Mouse (Mus musculus) CH12.LX (cell line): Measurements from ENCODE around the gene Scube3. TPM values are rescaled to one million over a fixed set of nuclear protein-coding genes. Genes with fewer than 3 reads are reported as not detected.

Source experiments
- DNase-seq: peaks from one replicate; pipeline ENCODE4 v3.0.0-alpha.2; 2013; ENCODE audit errors: extremely low read depth
- H3K27ac ChIP-seq: 2 replicates; pipeline ENCODE4 v1.5.1; 2012; ENCODE audit warnings: low read depth, mild to moderate bottlenecking, control low read depth, moderate library complexity; ENCODE audit not compliant: insufficient read depth
- H3K27me3 ChIP-seq: replicated peaks from 2 replicates; pipeline ENCODE3; 2012; ENCODE audit warnings: inconsistent platforms
- H3K36me3 ChIP-seq, 2 experiments: replicated peaks in 1 of 2; 2 replicates each; pipeline versions ENCODE3 to v1.6.1; 2012; ENCODE audit warnings: inconsistent platforms in 1 of 2, low read length in 1 of 2, mild to moderate bottlenecking in 1 of 2, mixed read lengths in 1 of 2, moderate library complexity in 1 of 2; ENCODE audit not compliant: control insufficient read depth in 1 of 2, insufficient read depth in 1 of 2
- H3K4me1 ChIP-seq, 2 experiments: 2 replicates each; pipeline ENCODE4 v1.6.1; 2012; ENCODE audit warnings: inconsistent platforms in 1 of 2, moderate library complexity in 1 of 2; ENCODE audit not compliant: insufficient read depth in 2 of 2, control insufficient read depth in 1 of 2
- H3K4me2 ChIP-seq: 2 replicates; pipeline ENCODE4 v1.6.1; 2012; ENCODE audit warnings: low read depth, mild to moderate bottlenecking, control low read depth; ENCODE audit not compliant: poor library complexity, insufficient read depth, severe bottlenecking
- H3K4me3 ChIP-seq, 3 experiments: fragments of 150-350 bp in 1 of 3; sonication (generic) in 1 of 3; replicated peaks in 1 of 3; 2 replicates each; pipeline versions ENCODE3 to v1.5.1; 2011 to 2012; ENCODE audit warnings: low read depth in 2 of 3, low read length in 2 of 3, mild to moderate bottlenecking in 2 of 3, moderate library complexity in 2 of 3, control low read depth in 1 of 3, improper control_type of control experiment in 1 of 3, inconsistent platforms in 1 of 3, mixed read lengths in 1 of 3; ENCODE audit not compliant: poor library complexity in 1 of 3
- H3K79me2 ChIP-seq: replicated peaks from 2 replicates; pipeline ENCODE4 v1.6.1; 2012; ENCODE audit warnings: mild to moderate bottlenecking, moderate library complexity; ENCODE audit not compliant: control insufficient read depth, poor library complexity, insufficient read depth, severe bottlenecking; ENCODE audit errors: extremely low read depth
- H3K9ac ChIP-seq: 2 replicates; pipeline ENCODE4 v1.6.1; 2012; ENCODE audit warnings: low read depth, mild to moderate bottlenecking, control low read depth, moderate library complexity; ENCODE audit not compliant: insufficient read depth
- H3K9me3 ChIP-seq: replicated peaks from 2 replicates; pipeline ENCODE3; 2012; ENCODE audit warnings: low read length, inconsistent platforms, mixed read lengths
- BHLHE40 ChIP-seq: IDR thresholded peaks from 2 replicates; pipeline ENCODE4 v1.6.1; 2011; ENCODE audit warnings: mild to moderate bottlenecking, low read depth, low read length, improper control_type of control experiment
- CHD1 ChIP-seq: IDR thresholded peaks from 2 replicates; pipeline ENCODE4 v1.6.1; 2012; ENCODE audit warnings: low read depth, low read length, improper control_type of control experiment, inconsistent platforms
- CHD2 ChIP-seq: IDR thresholded peaks from 2 replicates; pipeline ENCODE4 v1.6.1; 2011; ENCODE audit warnings: low read length, improper control_type of control experiment
- CTCF ChIP-seq, 2 experiments: IDR thresholded peaks in 1 of 2; conservative IDR thresholded peaks in 1 of 2; 2 replicates each; pipeline ENCODE4 v1.5.1; 2011 to 2012; ENCODE audit warnings: low read depth in 2 of 2, low read length in 2 of 2, improper control_type of control experiment in 1 of 2, inconsistent platforms in 1 of 2, mild to moderate bottlenecking in 1 of 2, moderate library complexity in 1 of 2
- E2F4 ChIP-seq: IDR thresholded peaks from 2 replicates; pipeline ENCODE4 v1.6.1; 2011; ENCODE audit warnings: low read depth, low read length, improper control_type of control experiment; ENCODE audit not compliant: insufficient replicate concordance
- ELF1 ChIP-seq: IDR thresholded peaks from 2 replicates; pipeline ENCODE4 v1.6.1; 2014; ENCODE audit warnings: low read depth, mild to moderate bottlenecking, inconsistent platforms, low read length, improper control_type of control experiment
- ETS1 ChIP-seq: conservative IDR thresholded peaks from 2 replicates; pipeline ENCODE4 v1.6.1; 2012; ENCODE audit warnings: low read depth, mild to moderate bottlenecking, inconsistent platforms, low read length, improper control_type of control experiment, moderate library complexity
- GABPA ChIP-seq: IDR thresholded peaks from 2 replicates; pipeline ENCODE4 v1.6.1; 2012; ENCODE audit warnings: low read depth, low read length, improper control_type of control experiment, inconsistent platforms; ENCODE audit not compliant: insufficient replicate concordance
- JUN ChIP-seq: IDR thresholded peaks from 2 replicates; pipeline ENCODE4 v1.6.1; 2011; ENCODE audit warnings: low read depth, mild to moderate bottlenecking, low read length, improper control_type of control experiment, moderate library complexity; ENCODE audit not compliant: insufficient read depth
- MAFK ChIP-seq: IDR thresholded peaks from 2 replicates; pipeline ENCODE4 v1.6.1; 2011; ENCODE audit warnings: low read length, improper control_type of control experiment; ENCODE audit not compliant: insufficient replicate concordance
- MAX ChIP-seq: IDR thresholded peaks from 2 replicates; pipeline ENCODE4 v1.6.1; 2011; ENCODE audit warnings: low read length, improper control_type of control experiment
- PAX5 ChIP-seq: IDR thresholded peaks from 2 replicates; pipeline ENCODE4 v1.6.1; 2012; ENCODE audit warnings: low read length, inconsistent platforms, mixed read lengths
- POLR2AphosphoS2 ChIP-seq: IDR thresholded peaks from 2 replicates; pipeline ENCODE4 v1.6.1; 2011; ENCODE audit warnings: low read depth, low read length, improper control_type of control experiment
- RAD21 ChIP-seq: IDR thresholded peaks from 2 replicates; pipeline ENCODE4 v1.6.1; 2011; ENCODE audit warnings: low read depth, mild to moderate bottlenecking, low read length, improper control_type of control experiment, moderate library complexity
- SMC3 ChIP-seq: IDR thresholded peaks from 2 replicates; pipeline ENCODE4 v1.6.1; 2011; ENCODE audit warnings: low read depth, low read length, improper control_type of control experiment
- TCF12 ChIP-seq: IDR thresholded peaks from 2 replicates; pipeline ENCODE4 v1.6.1; 2014; ENCODE audit warnings: low read depth, mild to moderate bottlenecking, inconsistent platforms, low read length, improper control_type of control experiment
- USF1 ChIP-seq: IDR thresholded peaks from 2 replicates; pipeline ENCODE4 v1.6.1; 2014; ENCODE audit warnings: low read depth, mild to moderate bottlenecking, inconsistent platforms, low read length, improper control_type of control experiment
- ZKSCAN1 ChIP-seq: IDR thresholded peaks from 2 replicates; pipeline ENCODE4 v1.6.1; 2012; ENCODE audit warnings: low read depth, inconsistent platforms, low read length, improper control_type of control experiment, borderline replicate concordance
- dilution Hi-C: fragments of 300-500 bp; cut with MboI; formaldehyde crosslinking; loops from 2 replicates; pipeline ENCODE4 v1.14.3; 2020; ENCODE audit warnings: low sequenced_read_pairs; ENCODE audit not compliant: extremely low pct_unique_long_range_greater_than_20kb, extremely low pct_ligation_motif_present
- in situ Hi-C: fragments of 300-500 bp; cut with MboI; formaldehyde crosslinking; loops from 3 replicates; pipeline ENCODE4 v1.14.3; 2019; ENCODE audit warnings: low sequenced_read_pairs, low pct_ligation_motif_present, low pct_unique_long_range_greater_than_20kb, mixed read lengths
- polyA plus RNA-seq: library from polyadenylated mRNA; unstranded; fragments of >175 nt; gene quantifications from 2 replicates; pipeline ENCODE4 v1.2.1, GENCODE M21; 2012; ENCODE audit warnings: low read depth; ENCODE audit not compliant: insufficient read length
- total RNA-seq, 2 experiments: library from RNA; depleted of rRNA; stranded (reverse); fragments of 300-350 nt in 1 of 2; fragments of >200 nt in 1 of 2; gene quantifications; 2 replicates each; pipeline ENCODE4 v1.2.3; 2012 to 2014

The Scube3 gene
- total and polyA plus RNA-seq, 3 experiments = 0.08 to 0.19 TPM; not detected in 1

DNA sequence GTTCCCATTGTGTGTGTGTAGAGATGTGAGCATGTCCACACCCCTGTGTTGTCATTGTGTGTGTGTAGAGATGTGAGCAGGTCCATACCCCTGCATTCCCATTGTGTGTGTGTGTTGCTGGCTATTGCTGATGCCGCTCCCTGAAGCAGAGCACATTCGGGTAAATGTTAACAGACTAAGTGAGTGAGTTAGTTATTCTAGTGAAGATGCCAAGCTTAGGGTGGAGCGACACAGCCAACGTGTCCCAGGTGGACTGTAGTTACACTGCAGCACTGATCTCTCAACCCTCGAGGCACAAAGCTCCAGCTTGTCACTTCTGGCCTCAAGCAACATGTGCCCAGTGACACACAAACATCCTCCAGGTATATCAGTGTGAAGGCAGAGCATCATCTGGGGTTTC is 46.4 kb downstream of the Scube3 start:
- no peak for DNase-seq
- in situ Hi-C loops = no loop called here
- H3K4me1 ChIP-seq = peaks cover 8 to 39% of the 10 kb centered on the region in 2 experiments
- H3K9ac ChIP-seq = no peak overlapping the region
- TF ChIP-seq GABPA (no peak), ELF1 (no peak), MAX (no peak), RAD21 (no peak), POLR2AphosphoS2 (no peak), PAX5 (no peak), USF1 (no peak), ZKSCAN1 (no peak), MAFK (no peak), TCF12 (no peak), SMC3 (no peak)
- dilution Hi-C loops = no loop called here
- peaks cover 8% of the 10 kb centered on the region for H3K9me3 ChIP-seq
- no peaks in the 10 kb centered on the region for H3K27me3 ChIP-seq
- H3K4me3 ChIP-seq = no peak overlapping the region
- no peak overlapping the region for H3K27ac ChIP-seq
- no peak overlapping the region for H3K4me2 ChIP-seq
- H3K36me3 ChIP-seq = peaks cover 9 to 41% of the 10 kb centered on the region in 2 experiments
- H3K79me2 ChIP-seq = no peaks in the 10 kb centered on the region

DNA sequence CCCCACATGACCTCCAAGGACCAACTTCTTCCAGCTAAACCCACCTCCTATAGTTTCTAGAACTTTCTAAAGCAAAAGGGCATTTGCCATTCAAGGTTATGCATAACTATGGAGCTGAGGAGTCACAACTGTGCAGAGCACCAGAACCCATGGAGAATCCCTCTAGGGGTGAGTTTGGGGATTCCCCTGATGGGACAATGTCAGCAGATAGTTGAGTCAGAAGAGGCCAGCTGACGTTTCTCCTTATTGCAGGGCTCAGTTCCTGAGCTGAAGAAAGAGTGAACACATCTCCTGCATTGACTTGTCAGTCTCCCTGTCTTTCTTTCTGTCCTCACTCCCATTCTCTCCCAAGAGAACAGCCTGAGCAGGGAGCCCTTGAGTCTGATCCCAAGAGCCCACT is 50.8 kb downstream of the Scube3 start:
- in situ Hi-C loops = no loop called here
- TF ChIP-seq CHD2 = no peak
- TF ChIP-seq CTCF (conservative IDR thresholded peaks at IDR 0.05 in 1 of 2, IDR thresholded peaks at IDR 0.05 in 1 of 2; ENCODE audit: low read depth in 2 of 2, low read length in 2 of 2) = 0 out of 4 replicates have a peak, but pooled peaks of 1 of the 2 experiments have one; percentile 8
- TF ChIP-seq ETS1 = peak; percentile 44
- TF ChIP-seq USF1 = no peak
- TF ChIP-seq JUN = no peak
- dilution Hi-C loops = no loop called here
- Histone ChIP-seq H3K9ac (no peak overlapping the region), H3K4me2 (no peak overlapping the region), H3K27me3 (no peaks in the 10 kb centered on the region), H3K4me3 (no peak overlapping the region), H3K4me1 (peaks cover 14 to 23% of the 10 kb centered on the region in 2 experiments), H3K9me3 (peaks cover 8% of the 10 kb centered on the region), H3K36me3 (peaks cover 17 to 59% of the 10 kb centered on the region in 2 experiments), H3K27ac (peak overlapping the region; percentile 61), H3K79me2 (no peaks in the 10 kb centered on the region)
- DNase-seq = peak; percentile 72

DNA sequence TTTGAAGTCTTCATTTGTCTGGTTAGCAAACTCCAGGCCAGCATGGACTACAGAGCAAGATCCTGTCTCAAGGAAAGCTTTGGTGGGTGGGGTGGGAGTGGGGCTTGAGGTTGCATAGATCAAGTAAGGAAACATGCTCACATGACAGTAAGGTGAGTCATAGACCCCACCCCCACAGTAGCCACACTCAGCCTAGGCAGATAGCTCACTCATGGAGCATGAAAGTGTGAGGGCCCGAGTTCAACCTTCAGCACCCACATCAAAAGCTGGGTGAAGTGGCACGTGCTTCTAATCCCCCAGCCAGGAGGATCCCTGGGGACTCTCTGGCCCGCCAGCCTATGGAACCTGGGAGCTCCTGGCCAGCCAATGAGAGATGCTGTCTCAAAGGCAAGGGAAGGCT is 51.6 kb downstream of the Scube3 start:
- Histone ChIP-seq H3K4me2 (no peak overlapping the region), H3K4me3 (no peak overlapping the region), H3K9ac (no peak overlapping the region), H3K27ac (no peak overlapping the region), H3K4me1 (peaks cover 14 to 29% of the 10 kb centered on the region in 2 experiments), H3K27me3 (no peaks in the 10 kb centered on the region), H3K9me3 (peaks cover 8% of the 10 kb centered on the region)
- peak; percentile 29 for DNase-seq
- in situ Hi-C loops = no loop called here
- dilution Hi-C loops = no loop called here
- TF ChIP-seq BHLHE40 (peak; percentile 53), CHD1 (no peak), POLR2AphosphoS2 (no peak), ZKSCAN1 (no peak), GABPA (no peak), E2F4 (no peak)
- TF ChIP-seq, all 38 proteins: peak for 1
- Histone ChIP-seq H3K79me2 (no peaks in the 10 kb centered on the region), H3K36me3 (peaks cover 18 to 64% of the 10 kb centered on the region in 2 experiments)
